Mouse (Mus musculus) liver, embryonic 11.5 days (tissue): ENCODE measurements around the gene Esrrg. TPM values are rescaled to one million over a fixed set of nuclear protein-coding genes. Genes with fewer than 3 reads are reported as not detected.

Experiments used
- ATAC-seq: fragments of 200-750 bp; cut with Nextera tagmentation; replicated peaks from 2 replicates; pipeline ENCODE4 v1.8.0; 2017; ENCODE audit warnings: moderate number of reproducible peaks, mild to moderate bottlenecking, moderate TSS enrichment, moderate library complexity; ENCODE audit not compliant: low FRiP score
- DNase-seq: peaks from one replicate; pipeline ENCODE4 v3.0.0-alpha.2; 2017; ENCODE audit warnings: low spot score
- H3K27ac ChIP-seq: fragments of 300-500 bp; sonication (generic); 2 replicates; pipeline ENCODE4 v1.5.1; 2014; ENCODE audit warnings: mild to moderate bottlenecking, low read depth, low read length, control low read depth
- H3K27me3 ChIP-seq: fragments of 300-500 bp; sonication (generic); replicated peaks from 2 replicates; pipeline ENCODE4 v1.6.1; 2014; ENCODE audit warnings: low read length, mixed read lengths; ENCODE audit not compliant: control insufficient read depth, insufficient read depth
- H3K36me3 ChIP-seq: fragments of 300-500 bp; sonication (generic); 2 replicates; pipeline ENCODE4 v1.6.1; 2014; ENCODE audit warnings: mild to moderate bottlenecking, low read length, moderate library complexity, mixed read lengths; ENCODE audit not compliant: control insufficient read depth, insufficient read depth
- H3K4me1 ChIP-seq: fragments of 300-500 bp; sonication (generic); replicated peaks from 2 replicates; pipeline ENCODE4 v1.6.1; 2014; ENCODE audit warnings: low read length, mixed read lengths; ENCODE audit not compliant: control insufficient read depth, insufficient read depth
- H3K4me2 ChIP-seq: fragments of 300-500 bp; sonication (generic); 2 replicates; pipeline ENCODE4 v1.6.1; 2014; ENCODE audit warnings: mild to moderate bottlenecking, control low read depth, moderate library complexity
- H3K4me3 ChIP-seq: fragments of 300-500 bp; sonication (generic); 2 replicates; pipeline ENCODE4 v1.5.1; 2014; ENCODE audit warnings: low read depth, low read length, control low read depth
- H3K9ac ChIP-seq: fragments of 300-500 bp; sonication (generic); 2 replicates; pipeline ENCODE4 v1.6.1; 2014; ENCODE audit warnings: low read depth, low read length, control low read depth
- H3K9me3 ChIP-seq: fragments of 300-500 bp; sonication (generic); 2 replicates; pipeline ENCODE4 v1.6.1; 2016; ENCODE audit warnings: low read length, inconsistent platforms, mixed read lengths; ENCODE audit not compliant: control insufficient read depth
- WGBS: fragments of 180-500 bp; shearing (Covaris S2); extraction: QIAGEN DNeasy Blood & Tissue Kit; methylation state at CpG from one replicate; pipeline ENCODE4 v1.1.7; 2014; 5-methylcytosine and 5-hydroxymethylcytosine counted together
- polyA plus RNA-seq: library from polyadenylated mRNA; unstranded; fragments of >200 nt; fragmentation: Nextera tagmentation; extraction: Ambion mirVana; gene quantifications from 2 replicates; pipeline ENCODE4 v1.2.1, GENCODE M21; 2014

Esrrg gene
- polyA plus RNA-seq, 1 experiment from 2014 or later = 0.95 TPM

DNA sequence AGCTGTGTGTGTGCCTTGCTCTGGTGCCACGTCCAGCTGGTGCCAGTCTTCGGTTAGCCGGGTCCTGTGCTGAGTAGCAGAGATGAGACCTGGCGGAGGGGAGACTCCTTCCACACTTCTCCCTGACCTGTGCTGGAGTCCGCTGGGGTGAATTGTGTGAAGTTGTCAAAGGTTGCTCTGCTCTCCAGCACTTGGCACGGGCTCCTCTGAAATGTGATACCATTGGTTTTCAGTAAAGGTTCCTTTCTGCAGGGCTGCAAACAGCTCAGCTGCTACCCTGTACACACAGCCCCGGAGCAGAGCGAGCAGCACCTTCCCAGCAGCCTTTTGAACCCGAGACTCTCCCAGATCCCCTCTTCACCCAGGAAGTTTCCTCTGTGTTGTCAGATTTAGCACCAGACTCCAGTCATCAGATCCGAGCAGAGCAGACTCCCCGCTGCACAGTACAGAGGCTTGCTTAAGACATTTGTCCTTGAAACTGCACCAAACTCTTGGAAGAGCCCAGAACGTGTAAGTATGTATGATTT lies 53.6 kb downstream of the Esrrg start:
- Histone ChIP-seq H3K4me3 (no peak overlapping the region), H3K9ac (no peak overlapping the region), H3K9me3 (no peaks in the 10 kb centered on the region), H3K4me1 (no peaks in the 10 kb centered on the region), H3K4me2 (no peak overlapping the region), H3K27ac (no peak overlapping the region), H3K27me3 (no peaks in the 10 kb centered on the region), H3K36me3 (no peaks in the 10 kb centered on the region)
- no peak for DNase-seq
- no peak; the same call in 1 of the 2 replicates for ATAC-seq
- WGBS = 38% methylated on average over 12 of the region's 12 CpGs

DNA sequence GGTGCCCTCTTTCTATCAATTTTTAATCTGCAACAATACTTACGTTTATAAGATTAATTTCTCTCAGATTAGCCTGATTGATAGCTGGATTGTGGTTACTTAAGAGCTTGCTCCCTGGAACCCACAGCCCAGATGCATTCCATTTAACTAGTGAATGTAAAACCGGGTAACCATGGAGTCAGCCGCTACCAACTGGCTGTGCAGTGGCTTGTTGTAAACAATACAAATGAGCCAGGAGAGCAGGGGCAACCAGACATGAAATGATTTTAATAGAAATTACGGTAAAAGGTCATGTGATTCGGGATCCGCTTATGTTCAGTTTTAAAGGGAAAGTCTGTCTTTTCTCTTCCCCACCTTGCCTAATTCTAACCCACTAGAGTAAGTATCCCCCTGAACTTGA lies 54.8 kb downstream of the Esrrg start:
- no peak overlapping the region for H3K27ac ChIP-seq
- WGBS = 71% methylated on average over 6 of the region's 6 CpGs
- no peak overlapping the region for H3K9ac ChIP-seq
- no peak for DNase-seq
- H3K4me1 ChIP-seq = no peaks in the 10 kb centered on the region
- H3K9me3 ChIP-seq = no peaks in the 10 kb centered on the region
- no peaks in the 10 kb centered on the region for H3K36me3 ChIP-seq
- H3K4me2 ChIP-seq = no peak overlapping the region
- no peak overlapping the region for H3K4me3 ChIP-seq
- H3K27me3 ChIP-seq = no peaks in the 10 kb centered on the region
- ATAC-seq = no peak

DNA sequence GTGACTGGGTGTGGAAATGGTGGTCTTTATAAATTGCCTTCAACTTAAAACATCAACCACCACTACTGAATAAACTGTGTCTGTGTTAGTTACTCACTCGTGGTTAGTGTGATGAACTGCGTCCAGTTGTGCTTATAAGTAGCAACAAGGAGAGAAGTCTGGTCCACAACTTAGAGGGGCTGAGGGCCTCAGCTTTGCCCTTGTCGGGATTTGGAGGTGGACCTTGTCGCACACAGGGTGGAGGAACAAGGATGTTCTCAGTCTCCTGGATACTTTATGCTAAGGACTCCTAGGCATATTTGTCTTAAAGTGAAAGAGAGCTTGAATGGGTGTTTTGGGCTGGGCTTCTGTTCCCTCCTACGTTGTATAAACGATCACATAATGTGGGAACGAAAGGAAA lies 55.7 kb downstream of the Esrrg start:
- Histone ChIP-seq H3K27ac (no peak overlapping the region), H3K4me2 (no peak overlapping the region), H3K9ac (no peak overlapping the region), H3K4me1 (no peaks in the 10 kb centered on the region), H3K4me3 (no peak overlapping the region), H3K36me3 (no peaks in the 10 kb centered on the region), H3K9me3 (no peaks in the 10 kb centered on the region), H3K27me3 (no peaks in the 10 kb centered on the region)
- 82% methylated on average over 7 of the region's 7 CpGs for WGBS
- no peak for DNase-seq
- no peak for ATAC-seq

DNA sequence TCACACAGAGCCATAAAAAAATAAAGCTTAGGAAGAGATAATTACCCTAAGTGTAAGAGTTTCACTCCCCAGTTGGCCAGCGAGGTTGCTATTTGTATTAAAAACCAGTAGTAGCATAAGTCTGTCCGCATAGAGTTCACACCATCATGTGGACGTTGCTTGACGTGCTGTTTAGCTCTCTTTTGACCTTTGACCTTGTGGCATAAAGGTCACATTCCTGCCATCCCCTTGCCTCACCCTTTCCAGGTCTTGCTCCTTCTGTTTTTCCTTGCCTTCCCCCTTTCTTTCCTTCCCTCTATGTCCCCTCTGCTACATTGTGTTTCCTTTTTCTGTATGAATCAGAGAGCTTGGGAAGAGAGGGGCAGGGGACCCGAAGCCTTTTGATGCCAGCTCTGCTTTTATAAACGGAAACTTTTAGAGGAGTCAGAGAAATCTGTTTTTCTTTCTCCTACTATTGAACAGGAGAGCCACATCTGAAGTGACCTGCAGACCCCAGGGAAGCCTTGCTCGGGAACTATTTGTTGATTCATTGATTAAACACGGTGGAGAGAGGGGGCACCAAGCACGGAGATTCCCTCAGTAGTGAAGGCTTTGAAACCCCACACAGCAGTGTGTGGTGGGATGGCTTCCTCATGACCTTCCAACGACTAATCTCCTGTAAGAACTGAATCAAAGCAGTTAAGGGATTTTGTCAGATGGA lies 57.5 kb downstream of the Esrrg start:
- no peak overlapping the region for H3K27ac ChIP-seq
- H3K36me3 ChIP-seq = no peaks in the 10 kb centered on the region
- H3K4me2 ChIP-seq = no peak overlapping the region
- 40% methylated on average over 10 of the region's 10 CpGs for WGBS
- no peaks in the 10 kb centered on the region for H3K9me3 ChIP-seq
- no peaks in the 10 kb centered on the region for H3K4me1 ChIP-seq
- H3K27me3 ChIP-seq = no peaks in the 10 kb centered on the region
- DNase-seq (no peak), ATAC-seq (no peak)
- no peak overlapping the region for H3K9ac ChIP-seq
- H3K4me3 ChIP-seq = no peak overlapping the region

DNA sequence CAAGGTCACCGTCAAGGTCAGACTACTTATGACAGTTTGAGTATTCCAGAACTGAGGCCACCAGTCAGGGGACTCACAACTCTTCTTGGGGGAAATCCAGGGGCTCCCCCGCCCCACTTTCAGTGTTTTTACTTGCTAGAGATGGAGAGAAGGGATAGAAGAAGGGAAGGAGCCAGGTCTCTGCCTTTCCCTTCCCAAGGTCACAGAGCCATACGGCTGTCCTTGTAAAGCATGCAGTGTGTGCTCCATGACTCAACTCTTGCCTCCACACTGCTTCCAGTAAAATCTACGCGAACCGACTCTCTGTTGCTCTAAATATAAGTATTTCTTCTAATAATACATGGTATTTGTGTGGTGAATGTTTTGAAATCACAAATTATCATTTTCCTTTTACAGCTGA lies 61.2 kb downstream of the Esrrg start:
- ATAC-seq = no peak
- Histone ChIP-seq H3K9me3 (no peaks in the 10 kb centered on the region), H3K4me2 (no peak overlapping the region), H3K27ac (no peak overlapping the region), H3K9ac (no peak overlapping the region), H3K36me3 (no peaks in the 10 kb centered on the region), H3K27me3 (no peaks in the 10 kb centered on the region), H3K4me1 (no peaks in the 10 kb centered on the region), H3K4me3 (no peak overlapping the region)
- DNase-seq = no peak
- WGBS = 88% methylated on average over 6 of the region's 6 CpGs

DNA sequence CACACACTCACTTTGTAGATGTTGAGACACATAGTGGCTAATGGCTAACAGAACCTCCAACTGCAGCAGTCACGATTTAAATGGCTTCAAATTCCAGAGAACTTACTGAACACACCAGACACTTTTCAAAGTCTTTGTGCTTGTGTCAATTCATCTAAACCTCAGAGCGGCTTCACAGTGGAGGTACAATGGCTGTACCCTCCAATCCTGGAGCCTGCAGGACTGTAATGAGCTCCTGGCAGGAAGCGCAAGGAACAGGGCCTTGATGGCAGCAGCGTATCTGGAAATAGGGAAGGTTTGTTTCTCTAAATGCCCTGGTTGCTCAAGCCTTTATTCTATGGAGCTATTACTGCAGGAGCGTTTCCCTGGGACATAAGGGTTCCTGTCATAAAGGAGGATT lies 63.9 kb downstream of the Esrrg start:
- H3K27me3 ChIP-seq = no peaks in the 10 kb centered on the region
- H3K9ac ChIP-seq = no peak overlapping the region
- no peaks in the 10 kb centered on the region for H3K36me3 ChIP-seq
- no peaks in the 10 kb centered on the region for H3K4me1 ChIP-seq
- WGBS = 81% methylated on average over 5 of the region's 5 CpGs
- H3K4me2 ChIP-seq = no peak overlapping the region
- DNase-seq (no peak), ATAC-seq (no peak)
- H3K9me3 ChIP-seq = no peaks in the 10 kb centered on the region
- no peak overlapping the region for H3K4me3 ChIP-seq
- no peak overlapping the region for H3K27ac ChIP-seq

DNA sequence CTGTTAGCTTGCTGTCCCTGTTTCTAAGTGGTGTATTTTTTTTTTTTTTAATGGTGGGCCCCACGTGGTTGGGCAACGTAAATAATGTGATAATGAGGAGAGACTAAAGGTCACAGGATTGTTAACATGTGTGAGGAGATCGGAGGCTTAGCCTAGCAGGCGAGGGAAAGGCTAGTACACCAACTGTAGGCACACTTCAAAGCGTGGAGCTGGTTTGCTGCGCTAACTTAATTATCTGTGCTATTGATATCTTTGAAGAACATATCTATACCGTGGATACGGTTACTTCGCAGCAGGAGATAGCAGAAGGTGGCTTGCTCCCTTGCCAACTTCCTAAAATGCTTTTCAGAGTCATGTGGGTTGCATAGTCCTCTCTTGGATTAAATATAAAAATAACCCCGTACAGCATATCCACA lies 66.2 kb downstream of the Esrrg start:
- no peak overlapping the region for H3K4me2 ChIP-seq
- H3K4me1 ChIP-seq = no peaks in the 10 kb centered on the region
- H3K27ac ChIP-seq = no peak overlapping the region
- DNase-seq (no peak), ATAC-seq (no peak)
- 44% methylated on average over 10 of the region's 10 CpGs for WGBS
- no peaks in the 10 kb centered on the region for H3K27me3 ChIP-seq
- no peak overlapping the region for H3K9ac ChIP-seq
- no peaks in the 10 kb centered on the region for H3K36me3 ChIP-seq
- no peak overlapping the region for H3K4me3 ChIP-seq
- H3K9me3 ChIP-seq = no peaks in the 10 kb centered on the region

DNA sequence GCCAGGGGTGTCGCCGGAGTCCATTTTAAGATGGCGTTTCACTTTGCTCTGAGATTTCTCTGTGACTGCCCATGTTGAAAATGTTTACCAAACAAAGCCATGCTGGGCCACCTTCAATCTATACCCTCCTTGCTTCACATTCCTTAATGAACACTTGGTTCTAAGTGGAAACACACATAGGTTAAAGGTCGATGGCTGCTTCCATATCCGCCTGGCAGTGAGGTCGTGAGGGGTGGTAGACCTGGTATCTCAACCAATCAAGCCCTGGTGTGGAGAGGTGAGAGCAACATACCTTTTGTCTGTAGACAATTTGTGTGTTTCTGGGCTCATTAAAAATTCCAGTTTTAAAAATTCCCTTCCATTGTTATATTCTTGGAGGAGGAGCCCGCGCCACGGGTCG lies 68.0 kb downstream of the Esrrg start:
- Histone ChIP-seq H3K27me3 (no peaks in the 10 kb centered on the region), H3K4me3 (no peak overlapping the region), H3K27ac (no peak overlapping the region), H3K4me2 (no peak overlapping the region), H3K4me1 (no peaks in the 10 kb centered on the region), H3K9ac (no peak overlapping the region), H3K36me3 (no peaks in the 10 kb centered on the region), H3K9me3 (no peaks in the 10 kb centered on the region)
- 80% methylated on average over 10 of the region's 10 CpGs for WGBS
- no peak for DNase-seq
- no peak for ATAC-seq

DNA sequence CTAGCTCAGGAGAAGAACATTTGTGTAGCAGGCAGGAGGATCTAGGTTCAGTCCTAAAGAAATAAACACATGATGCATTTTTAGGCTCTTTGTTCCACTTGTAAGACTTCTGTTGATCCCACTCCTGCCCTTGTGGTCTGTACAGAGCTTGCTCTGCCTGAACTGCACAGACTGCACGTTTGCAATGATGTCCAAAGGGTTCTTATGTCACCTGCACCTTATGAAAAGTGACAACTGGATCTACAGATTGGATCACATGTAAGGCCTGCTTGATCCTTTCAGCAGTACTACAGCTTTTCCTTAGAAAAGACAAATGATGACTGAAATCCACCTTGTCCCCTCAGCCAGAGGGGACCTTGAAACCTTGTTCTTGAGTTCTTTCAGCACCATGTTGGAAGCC lies 70.7 kb downstream of the Esrrg start:
- H3K27me3 ChIP-seq = no peaks in the 10 kb centered on the region
- H3K9me3 ChIP-seq = no peaks in the 10 kb centered on the region
- no peak for DNase-seq
- no peak for ATAC-seq
- H3K9ac ChIP-seq = no peak overlapping the region
- 45% methylated on average over 1 of the region's 1 CpGs for WGBS
- H3K4me2 ChIP-seq = no peak overlapping the region
- no peaks in the 10 kb centered on the region for H3K36me3 ChIP-seq
- H3K4me1 ChIP-seq = no peaks in the 10 kb centered on the region
- H3K27ac ChIP-seq = no peak overlapping the region
- H3K4me3 ChIP-seq = no peak overlapping the region
